Mouse (Mus musculus) adrenal gland, adult 18-20 months (tissue): Measurements from ENCODE around the gene Arhgef26. TPM values are rescaled to one million over a fixed set of nuclear protein-coding genes. Genes with fewer than 3 reads are reported as not detected.

Experiments used
- DNase-seq, 2 experiments: peaks; one replicate each; pipeline ENCODE4 v3.0.0; 2021 to 2022; ENCODE audit warnings: low spot score in 2 of 2
- total RNA-seq, 2 experiments: library from RNA; stranded (reverse); gene quantifications; 1 replicate in 1 of 2; 2 replicates in 1 of 2; pipeline ENCODE4 v1.2.3; 2021

Gene Arhgef26
- total RNA-seq, 2 experiments from 2014 or later, result 2.3 to 2.7 TPM

GRCm38 (mm10) chr3:62379946-62380345, 41.8 kb downstream of the Arhgef26 start:
- no peak for DNase-seq

- no peak for DNase-seq
Observed at GRCm38 (mm10) chr3:62380420-62380819, 42.3 kb downstream of the Arhgef26 start.

GRCm38 (mm10) chr3:62382853-62383252, 44.7 kb downstream of the Arhgef26 start:
- DNase-seq, result no peak

GRCm38 (mm10) chr3:62392636-62393035, 54.5 kb downstream of the Arhgef26 start:
- no peak for DNase-seq

- DNase-seq, result no peak
Observed at GRCm38 (mm10) chr3:62394284-62394683, 56.1 kb downstream of the Arhgef26 start.

GRCm38 (mm10) chr3:62395368-62395767, 57.2 kb downstream of the Arhgef26 start:
- DNase-seq, result no peak

- DNase-seq, result no peak
Observed at GRCm38 (mm10) chr3:62396109-62396508, 58.0 kb downstream of the Arhgef26 start.

GRCm38 (mm10) chr3:62398094-62398493, 60.0 kb downstream of the Arhgef26 start:
- DNase-seq, result no peak

GRCm38 (mm10) chr3:62399826-62400746, 61.9 kb downstream of the Arhgef26 start:
- DNase-seq, result no peak

- no peak for DNase-seq
Observed at GRCm38 (mm10) chr3:62402466-62402865, 64.3 kb downstream of the Arhgef26 start.

GRCm38 (mm10) chr3:62404477-62405246, 66.5 kb downstream of the Arhgef26 start:
- DNase-seq, result no peak

- no peak for DNase-seq
Observed at GRCm38 (mm10) chr3:62409555-62410182, 71.5 kb downstream of the Arhgef26 start.

- no peak for DNase-seq
Observed at GRCm38 (mm10) chr3:62410491-62410890, 72.3 kb downstream of the Arhgef26 start.

- no peak for DNase-seq
Observed at GRCm38 (mm10) chr3:62412704-62413103, 74.6 kb downstream of the Arhgef26 start.

GRCm38 (mm10) chr3:62414926-62415325, 76.8 kb downstream of the Arhgef26 start:
- no peak for DNase-seq

- no peak for DNase-seq
Observed at GRCm38 (mm10) chr3:62417458-62417857, 79.3 kb downstream of the Arhgef26 start.

- no peak for DNase-seq
Observed at GRCm38 (mm10) chr3:62418387-62419138, 80.4 kb downstream of the Arhgef26 start.

GRCm38 (mm10) chr3:62433675-62434074, 95.5 kb downstream of the Arhgef26 start:
- no peak for DNase-seq

GRCm38 (mm10) chr3:62435923-62436322, 97.8 kb downstream of the Arhgef26 start:
- no peak for DNase-seq

- DNase-seq, result no peak
Observed at GRCm38 (mm10) chr3:62440431-62440969, 102.4 kb downstream of the Arhgef26 start.
